Mouse (Mus musculus): ENCODE data around the gene Perp. TPM values are rescaled to one million over a fixed set of nuclear protein-coding genes. Genes with fewer than 3 reads are reported as not detected.

Gene Perp
- polyA plus RNA-seq (2016; fragmentation: Nextera tagmentation; extraction: Ambion mirVana), result 5.0 and 6.3 TPM in 2 replicates

DNA sequence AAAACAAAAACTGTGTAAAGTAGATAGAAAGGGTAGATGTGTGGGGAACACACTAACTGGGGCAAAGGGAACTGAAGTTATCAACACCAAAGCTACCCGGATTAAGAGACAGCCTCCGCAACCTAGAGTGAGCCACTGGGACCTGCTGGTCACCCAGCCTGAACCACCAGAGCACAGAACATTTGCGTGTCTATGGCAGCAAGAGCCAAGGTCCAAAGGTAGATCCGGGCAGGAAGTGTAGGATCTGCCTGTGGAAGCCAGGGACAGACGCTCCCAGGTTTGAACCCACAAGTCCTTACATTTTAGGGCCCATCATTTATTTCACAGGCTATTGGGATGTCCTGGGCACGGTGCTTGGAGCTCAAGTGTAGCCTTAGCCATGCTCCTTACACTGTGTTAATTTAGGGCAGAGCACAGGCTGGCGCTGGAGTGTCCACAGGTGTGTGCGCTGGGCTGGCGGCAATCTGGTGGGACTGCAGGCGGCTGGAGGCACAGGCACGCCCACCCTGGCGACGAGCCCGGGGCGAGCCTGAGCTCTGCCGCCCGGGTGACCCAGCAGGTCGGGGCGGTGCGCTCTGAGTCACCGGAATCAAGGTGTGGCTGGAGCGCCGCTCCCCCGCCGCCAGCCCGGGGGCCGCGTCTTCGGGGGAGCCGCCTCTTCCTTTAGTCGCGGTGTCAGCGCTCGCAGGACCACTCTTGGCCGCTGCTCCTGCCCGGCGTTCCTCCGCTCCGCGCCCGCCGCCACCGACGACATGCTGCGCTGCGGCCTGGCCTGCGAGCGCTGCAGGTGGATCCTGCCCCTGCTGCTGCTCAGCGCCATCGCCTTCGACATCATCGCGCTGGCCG lies at the start of gene Perp:
TSS of gene Perp (plus strand) at position 580 of the 846 bp plus-strand sequence.
- H3K4me3 ChIP-seq, result peak within 1 kb of the TSS; percentile 57
- H3K27ac ChIP-seq (replicated peaks), result no peak within 1 kb of the TSS
- 3% methylated on average over 54 of the region's 54 CpGs for WGBS
- H3K4me1 ChIP-seq, result peaks cover 3% of the 10 kb centered on the region; the same call in 1 of the 2 replicates
- no peaks in the 10 kb centered on the region for H3K9me3 ChIP-seq
- H3K4me2 ChIP-seq (replicated peaks), result peak within 1 kb of the TSS; percentile 95
- no peaks in the 10 kb centered on the region for H3K36me3 ChIP-seq
- peak; percentile 92 for ATAC-seq (ENCODE audit: low FRiP score, low read depth)
- peak within 1 kb of the TSS; percentile 39 for H3K9ac ChIP-seq (replicated peaks)
- H3K27me3 ChIP-seq, result peaks cover 39% of the 10 kb centered on the region

DNA sequence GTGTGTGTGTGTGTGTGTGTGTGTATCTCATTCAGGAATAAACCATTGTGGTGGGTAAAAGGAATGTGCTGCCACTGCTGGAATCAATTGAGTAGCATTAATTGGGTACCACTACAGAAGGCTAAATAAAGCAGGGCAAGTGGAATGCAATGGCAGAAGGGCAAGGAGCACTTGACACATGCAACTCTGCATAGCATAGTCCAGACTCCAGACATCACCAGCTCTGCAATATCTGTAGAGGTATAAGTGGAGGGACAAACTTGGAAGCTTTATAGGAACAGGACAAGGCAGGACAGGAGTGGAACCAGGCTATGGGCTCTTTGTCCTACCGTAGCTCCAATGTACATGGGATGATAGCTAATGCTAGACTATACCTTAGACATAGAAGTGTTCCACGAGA lies 33.1 kb upstream of the Perp start:
- H3K27ac ChIP-seq (replicated peaks), result no peak overlapping the region
- no peak overlapping the region for H3K4me2 ChIP-seq (replicated peaks)
- H3K4me1 ChIP-seq, result no peaks in the 10 kb centered on the region
- H3K9ac ChIP-seq (replicated peaks), result no peak overlapping the region
- H3K9me3 ChIP-seq, result no peaks in the 10 kb centered on the region
- H3K36me3 ChIP-seq, result no peaks in the 10 kb centered on the region
- no peak overlapping the region for H3K4me3 ChIP-seq
- WGBS, result 89% methylated on average over 2 of the region's 2 CpGs
- no peaks in the 10 kb centered on the region for H3K27me3 ChIP-seq
- ATAC-seq (ENCODE audit: low FRiP score, low read depth), result no peak

DNA sequence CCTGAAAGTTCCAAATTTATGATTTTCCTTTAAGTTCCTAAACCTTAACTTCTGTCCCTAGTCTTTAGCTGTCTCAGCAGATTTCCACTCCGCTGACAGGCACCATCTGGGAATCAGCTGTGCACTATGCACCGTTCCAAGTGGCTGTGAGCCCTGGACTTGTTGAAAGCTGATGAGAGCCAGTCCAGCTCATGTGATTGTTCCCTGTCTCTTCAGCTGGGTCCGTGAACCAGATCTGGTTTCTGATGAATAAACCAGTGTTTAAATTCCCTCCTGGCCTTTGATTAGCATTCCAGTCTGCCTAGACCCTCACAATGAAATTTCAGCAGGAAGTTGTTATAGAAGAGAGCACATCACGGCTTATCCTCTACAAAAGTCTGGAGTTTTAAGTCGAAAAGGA lies 28.3 kb upstream of the Perp start:
- 51% methylated on average over 5 of the region's 5 CpGs for WGBS
- no peak overlapping the region for H3K27ac ChIP-seq (replicated peaks)
- ATAC-seq (ENCODE audit: low FRiP score, low read depth), result 0 out of 2 replicates have a peak, but pooled peaks have one; percentile 60

DNA sequence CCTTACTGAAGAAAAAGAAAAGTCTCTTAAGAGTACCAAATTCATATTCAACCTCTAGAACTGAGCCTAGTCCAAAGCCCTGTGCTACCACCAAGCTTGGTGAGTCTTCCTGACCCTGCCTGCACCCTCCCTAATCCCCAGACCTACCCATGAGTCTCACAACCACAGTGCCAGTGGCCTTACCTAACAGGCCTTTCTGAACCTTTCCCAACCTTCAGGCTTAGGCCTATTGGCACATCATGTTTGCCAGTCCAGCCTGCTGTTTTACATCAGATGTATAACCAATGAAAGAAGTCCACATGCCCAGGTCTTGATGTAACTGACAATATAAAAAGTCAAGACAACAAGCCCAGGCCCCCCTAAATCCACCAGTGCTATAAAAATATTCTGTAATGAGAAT lies 19.7 kb upstream of the Perp start:
- Histone ChIP-seq H3K4me1 (no peaks in the 10 kb centered on the region), H3K36me3 (no peaks in the 10 kb centered on the region), H3K4me3 (no peak overlapping the region), H3K4me2 (replicated peaks) (no peak overlapping the region), H3K27ac (replicated peaks) (no peak overlapping the region), H3K9ac (replicated peaks) (no peak overlapping the region), H3K9me3 (no peaks in the 10 kb centered on the region), H3K27me3 (no peaks in the 10 kb centered on the region)
- no peak for ATAC-seq (ENCODE audit: low FRiP score, low read depth)

More for the DNA sequence above, 28.3 kb upstream of the Perp start:
- no peaks in the 10 kb centered on the region for H3K27me3 ChIP-seq
- H3K9ac ChIP-seq (replicated peaks), result no peak overlapping the region
- no peaks in the 10 kb centered on the region for H3K4me1 ChIP-seq
- no peaks in the 10 kb centered on the region for H3K9me3 ChIP-seq
- H3K4me2 ChIP-seq (replicated peaks), result no peak overlapping the region
- no peaks in the 10 kb centered on the region for H3K36me3 ChIP-seq
- H3K4me3 ChIP-seq, result no peak overlapping the region

DNA sequence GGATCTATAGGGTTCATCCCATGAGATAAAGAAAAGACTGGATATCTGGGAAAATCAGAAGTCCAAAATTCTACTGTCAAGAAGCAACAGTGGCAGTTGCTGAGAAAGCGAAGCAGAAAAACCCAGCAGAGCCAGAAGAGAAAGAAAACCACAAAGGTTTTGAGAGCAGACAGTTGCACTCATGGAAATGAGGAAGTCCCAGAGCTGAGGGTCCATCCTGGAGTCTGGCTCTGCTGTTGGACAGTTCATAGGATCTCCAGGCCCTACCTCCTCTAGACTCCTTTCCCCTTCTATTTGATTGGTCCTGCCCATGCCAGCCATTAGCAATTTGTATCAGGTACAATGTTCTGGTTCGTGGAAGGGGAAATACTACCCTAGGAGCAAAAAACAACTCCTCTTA lies 18.7 kb upstream of the Perp start:
- Histone ChIP-seq H3K36me3 (no peaks in the 10 kb centered on the region), H3K4me3 (no peak overlapping the region), H3K27me3 (no peaks in the 10 kb centered on the region), H3K27ac (replicated peaks) (no peak overlapping the region), H3K4me2 (replicated peaks) (no peak overlapping the region), H3K9me3 (no peaks in the 10 kb centered on the region), H3K9ac (replicated peaks) (no peak overlapping the region), H3K4me1 (no peaks in the 10 kb centered on the region)
- ATAC-seq (ENCODE audit: low FRiP score, low read depth), result no peak
- 79% methylated on average over 2 of the region's 2 CpGs for WGBS

DNA sequence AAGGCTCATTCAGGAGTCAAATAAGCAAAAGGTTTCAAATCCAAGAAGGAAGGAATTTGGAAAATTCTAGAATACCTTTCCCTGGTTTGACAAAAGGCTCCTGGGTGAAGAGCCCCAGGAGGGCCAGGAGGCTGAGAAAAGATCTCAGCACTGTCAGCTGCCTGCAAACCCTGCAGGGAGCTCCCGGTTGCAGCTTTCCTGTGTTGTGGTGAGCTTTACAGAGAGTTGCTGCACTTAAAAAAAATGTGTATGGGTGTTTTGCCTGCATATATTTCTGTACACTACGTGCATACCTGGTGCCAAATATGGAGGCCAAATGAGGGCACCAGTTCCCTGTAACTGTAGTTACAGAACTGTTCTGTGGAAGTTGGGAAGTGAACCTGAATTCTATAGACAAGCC lies 16.9 kb upstream of the Perp start:
- Histone ChIP-seq H3K4me3 (no peak overlapping the region), H3K4me2 (replicated peaks) (no peak overlapping the region), H3K27me3 (no peaks in the 10 kb centered on the region), H3K27ac (replicated peaks) (no peak overlapping the region), H3K9ac (replicated peaks) (no peak overlapping the region), H3K9me3 (no peaks in the 10 kb centered on the region), H3K36me3 (no peaks in the 10 kb centered on the region), H3K4me1 (no peaks in the 10 kb centered on the region)
- no peak for ATAC-seq (ENCODE audit: low FRiP score, low read depth)
- 30% methylated on average over 2 of the region's 2 CpGs for WGBS

DNA sequence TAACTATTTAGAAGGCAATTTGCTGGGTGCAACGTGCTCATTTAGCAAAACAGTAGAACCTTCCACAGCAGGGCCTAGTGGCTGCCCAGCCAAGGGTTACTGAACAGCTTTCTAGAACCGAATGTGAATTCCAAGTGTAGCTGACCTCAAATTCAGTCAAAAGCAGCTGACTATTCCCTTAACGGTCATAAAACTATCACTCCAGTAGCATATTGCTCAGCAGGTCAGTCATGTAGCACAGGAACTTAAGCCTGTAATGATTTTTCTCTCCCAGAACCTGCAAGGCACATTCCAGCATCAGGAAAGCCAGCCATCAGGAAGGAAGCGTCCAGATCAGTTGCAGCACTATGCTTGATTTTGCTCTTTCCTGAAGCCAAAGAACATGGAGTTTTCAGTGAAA lies 14.5 kb upstream of the Perp start:
- no peak overlapping the region for H3K27ac ChIP-seq (replicated peaks)
- no peak for ATAC-seq (ENCODE audit: low FRiP score, low read depth)
- no peaks in the 10 kb centered on the region for H3K36me3 ChIP-seq
- no peaks in the 10 kb centered on the region for H3K27me3 ChIP-seq
- no peaks in the 10 kb centered on the region for H3K4me1 ChIP-seq
- H3K4me2 ChIP-seq (replicated peaks), result no peak overlapping the region
- no peak overlapping the region for H3K9ac ChIP-seq (replicated peaks)
- H3K9me3 ChIP-seq, result no peaks in the 10 kb centered on the region
- 82% methylated on average over 4 of the region's 4 CpGs for whole genome bisulfite sequencing
- no peak overlapping the region for H3K4me3 ChIP-seq

DNA sequence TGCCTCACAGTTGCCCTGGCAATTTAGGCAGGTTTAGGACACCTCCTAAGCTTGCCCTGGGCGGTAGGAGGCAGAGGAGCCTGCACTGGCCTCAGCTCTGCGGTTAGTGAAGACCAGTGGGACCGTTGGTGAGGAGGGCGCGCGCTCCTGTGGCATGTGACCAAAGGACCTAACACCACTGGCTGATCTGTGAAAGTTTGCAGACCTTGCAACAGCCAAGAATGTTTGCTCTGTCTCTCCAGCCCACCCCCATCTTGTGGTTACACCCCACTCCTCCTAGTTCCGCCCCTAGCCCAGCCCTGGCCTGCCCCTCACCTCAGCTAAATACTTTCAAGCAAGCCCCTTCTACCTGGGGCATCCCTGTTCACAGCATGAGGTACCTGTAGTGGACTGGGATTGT lies 13.0 kb upstream of the Perp start:
- no peaks in the 10 kb centered on the region for H3K9me3 ChIP-seq
- no peak overlapping the region for H3K9ac ChIP-seq (replicated peaks)
- H3K4me3 ChIP-seq, result no peak overlapping the region
- H3K36me3 ChIP-seq, result no peaks in the 10 kb centered on the region
- no peak overlapping the region for H3K27ac ChIP-seq (replicated peaks)
- ATAC-seq (ENCODE audit: low FRiP score, low read depth), result no peak
- H3K4me1 ChIP-seq, result no peaks in the 10 kb centered on the region
- H3K4me2 ChIP-seq (replicated peaks), result no peak overlapping the region
- WGBS, result 54% methylated on average over 7 of the region's 7 CpGs
- no peaks in the 10 kb centered on the region for H3K27me3 ChIP-seq

DNA sequence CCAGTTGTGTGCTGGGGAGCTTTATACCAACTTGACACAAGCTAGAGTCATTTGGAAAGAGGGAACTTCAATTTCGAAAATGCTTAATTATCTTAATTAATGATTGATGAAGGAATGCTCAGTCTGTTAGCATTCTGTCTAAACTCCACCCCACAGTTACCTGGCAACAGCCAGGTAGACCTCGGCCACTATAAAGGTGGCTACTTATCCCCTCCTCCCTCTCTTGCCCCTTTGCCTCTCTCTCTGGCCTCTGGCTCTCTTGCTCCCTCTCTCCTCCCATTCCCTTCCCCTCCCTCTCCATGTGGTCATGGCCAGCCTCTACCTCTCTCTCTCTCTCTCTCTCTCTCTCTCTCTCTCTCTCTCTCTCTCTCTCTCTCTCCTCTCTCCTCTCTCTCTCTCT lies 10.4 kb upstream of the Perp start:
- no peaks in the 10 kb centered on the region for H3K36me3 ChIP-seq
- no peaks in the 10 kb centered on the region for H3K4me1 ChIP-seq
- no peak overlapping the region for H3K4me3 ChIP-seq
- no peak for ATAC-seq (ENCODE audit: low FRiP score, low read depth)
- WGBS, result 55% methylated on average over 2 of the region's 2 CpGs
- no peaks in the 10 kb centered on the region for H3K9me3 ChIP-seq
- no peak overlapping the region for H3K4me2 ChIP-seq (replicated peaks)
- no peak overlapping the region for H3K9ac ChIP-seq (replicated peaks)
- H3K27me3 ChIP-seq, result no peaks in the 10 kb centered on the region
- no peak overlapping the region for H3K27ac ChIP-seq (replicated peaks)

DNA sequence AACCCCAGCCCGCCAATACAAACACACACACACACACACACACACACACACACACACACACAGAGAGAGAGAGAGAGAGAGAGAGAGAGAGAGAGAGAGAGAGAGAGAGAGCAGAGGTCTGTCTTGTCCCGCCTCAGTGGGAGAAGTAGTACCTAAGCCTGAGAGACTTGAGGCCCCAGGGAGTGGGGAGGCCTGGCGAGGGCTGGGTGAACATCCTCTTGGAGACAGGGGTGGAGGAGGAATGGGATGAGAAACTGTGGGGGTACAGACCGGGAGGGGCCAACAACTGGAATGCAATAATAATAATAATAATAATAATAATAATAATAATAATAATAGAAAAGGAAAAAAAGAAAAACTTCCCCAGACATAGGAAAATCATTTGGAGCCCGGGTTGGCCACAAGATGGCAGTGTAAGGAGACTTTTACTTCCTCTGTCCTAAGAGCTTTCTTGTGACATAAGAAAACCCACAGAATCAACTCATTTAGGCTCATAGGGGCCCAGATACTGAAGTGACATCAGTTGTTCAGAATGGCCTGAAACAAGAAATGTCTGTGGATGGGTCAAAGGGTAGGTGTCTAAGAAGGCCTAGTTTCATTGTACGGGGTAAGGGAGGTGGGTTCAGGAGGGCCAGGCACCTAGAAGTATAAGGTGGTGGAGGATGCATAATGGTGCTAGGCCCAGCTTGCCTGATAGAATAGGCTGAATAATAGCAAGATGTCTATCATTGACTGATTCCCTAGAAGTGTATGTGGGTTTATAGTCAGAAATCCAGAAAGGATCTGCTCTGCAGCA lies 8.9 kb upstream of the Perp start:
- no peaks in the 10 kb centered on the region for H3K4me1 ChIP-seq
- H3K36me3 ChIP-seq, result no peaks in the 10 kb centered on the region
- ATAC-seq (ENCODE audit: low FRiP score, low read depth), result no peak
- H3K4me3 ChIP-seq, result no peak overlapping the region
- no peaks in the 10 kb centered on the region for H3K27me3 ChIP-seq
- WGBS, result 49% methylated on average over 6 of the region's 6 CpGs
- no peaks in the 10 kb centered on the region for H3K9me3 ChIP-seq
- no peak overlapping the region for H3K4me2 ChIP-seq (replicated peaks)
- no peak overlapping the region for H3K9ac ChIP-seq (replicated peaks)
- H3K27ac ChIP-seq (replicated peaks), result no peak overlapping the region

DNA sequence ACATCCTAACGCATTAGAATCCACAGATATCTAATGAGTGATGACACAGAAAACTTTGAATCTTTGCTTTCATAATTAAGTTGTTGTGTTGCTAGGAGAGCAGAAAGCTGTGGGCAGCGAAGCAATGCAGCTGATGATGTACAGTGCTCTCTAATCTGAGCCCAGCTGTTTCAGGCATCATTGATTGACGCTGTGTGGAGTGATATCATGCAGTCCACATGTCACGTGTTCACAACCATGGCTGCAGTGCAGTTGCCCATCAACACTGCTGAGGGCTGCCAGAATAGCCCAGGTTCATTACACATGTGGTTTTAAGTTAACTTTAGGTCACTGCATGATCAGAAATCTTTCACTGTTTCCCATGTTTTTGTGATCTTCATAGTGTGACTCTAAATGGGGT lies 5.3 kb upstream of the Perp start:
- ATAC-seq (ENCODE audit: low FRiP score, low read depth), result no peak
- WGBS, result 89% methylated on average over 4 of the region's 4 CpGs
- Histone ChIP-seq H3K4me1 (peaks cover under 1% of the 10 kb centered on the region; the same call in 1 of the 2 replicates), H3K27me3 (peaks cover 12% of the 10 kb centered on the region), H3K9ac (replicated peaks) (no peak overlapping the region), H3K4me2 (replicated peaks) (no peak overlapping the region), H3K9me3 (no peaks in the 10 kb centered on the region), H3K27ac (replicated peaks) (no peak overlapping the region), H3K36me3 (no peaks in the 10 kb centered on the region), H3K4me3 (no peak overlapping the region)

DNA sequence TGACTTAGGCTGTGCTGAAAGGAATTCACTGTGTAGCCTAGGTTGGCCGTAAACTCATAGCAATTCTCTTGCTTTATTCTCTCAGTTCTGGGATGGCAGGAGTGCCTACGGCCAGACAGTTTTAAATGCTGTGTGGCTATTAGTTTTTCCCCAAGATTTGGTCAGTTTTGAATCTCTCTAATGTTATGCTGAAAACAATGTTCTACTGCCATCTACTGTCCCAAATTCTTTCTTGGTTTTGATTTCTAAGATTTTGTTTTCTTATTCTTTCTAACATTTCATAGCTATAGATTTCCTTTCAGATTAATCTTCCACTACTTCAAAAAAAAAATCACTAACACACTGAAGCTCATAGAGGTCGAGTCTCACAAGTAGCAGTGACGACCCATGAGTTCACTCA lies 4.1 kb upstream of the Perp start:
- Histone ChIP-seq H3K4me1 (peaks cover 3% of the 10 kb centered on the region; the same call in 1 of the 2 replicates), H3K27ac (replicated peaks) (no peak overlapping the region), H3K36me3 (no peaks in the 10 kb centered on the region), H3K9me3 (no peaks in the 10 kb centered on the region), H3K27me3 (peaks cover 24% of the 10 kb centered on the region), H3K4me2 (replicated peaks) (no peak overlapping the region), H3K9ac (replicated peaks) (no peak overlapping the region), H3K4me3 (no peak overlapping the region)
- no peak for ATAC-seq (ENCODE audit: low FRiP score, low read depth)
- 79% methylated on average over 4 of the region's 4 CpGs for WGBS

All from midbrain, embryonic 12.5 days (tissue).